Mouse (Mus musculus): Measurements from ENCODE around the gene Pip5kl1.

DNA sequence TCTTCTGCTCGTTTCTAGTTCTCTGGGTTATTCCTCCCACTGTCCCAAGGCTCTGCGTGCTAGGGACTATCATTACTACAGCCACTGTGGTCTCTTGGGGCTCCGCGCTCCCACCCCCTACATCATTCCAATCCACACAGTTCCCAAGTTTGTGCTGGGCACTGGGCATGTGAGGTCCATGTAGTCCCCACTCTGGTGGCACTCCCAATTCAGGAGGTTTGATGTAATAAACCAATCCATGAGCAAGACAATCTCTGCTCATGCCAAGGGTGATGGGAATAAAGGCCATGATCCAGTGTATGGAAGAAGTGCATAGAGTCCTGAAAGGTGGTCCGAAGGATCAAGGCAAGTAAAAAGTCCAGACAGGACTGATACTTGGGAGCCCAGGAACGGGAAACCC is at the start of gene Pip5kl1:
- TF ChIP-seq POLR2A (IDR thresholded peaks at IDR 0.05; ENCODE audit: borderline replicate concordance, control insufficient read depth, low read depth, low read length), result no peak
- no peak for TF ChIP-seq CTCF (IDR thresholded peaks at IDR 0.05; ENCODE audit: control insufficient read depth, insufficient read depth, low read length)

All from bone marrow, adult 2 months (tissue).